Mouse (Mus musculus) lung, embryonic 15.5 days (tissue): Measurements from ENCODE around the gene Myh6. TPM values are rescaled to one million over a fixed set of nuclear protein-coding genes. Genes with fewer than 3 reads are reported as not detected.

Experiments used
- ATAC-seq: fragments of 200-750 bp; cut with Nextera tagmentation; 2 replicates; pipeline ENCODE4 v1.8.0; 2017; ENCODE audit warnings: moderate number of reproducible peaks, borderline replicate concordance; ENCODE audit not compliant: low FRiP score, low TSS enrichment; ENCODE audit errors: extremely low read depth
- H3K27ac ChIP-seq: fragments of 300-500 bp; sonication (generic); 2 replicates; pipeline ENCODE4 v1.5.1; 2015; ENCODE audit warnings: moderate library complexity, mild to moderate bottlenecking, inconsistent platforms
- H3K27me3 ChIP-seq: fragments of 300-500 bp; sonication (generic); 2 replicates; pipeline ENCODE4 v1.6.1; 2015; ENCODE audit warnings: inconsistent platforms
- H3K36me3 ChIP-seq: fragments of 300-500 bp; sonication (generic); 2 replicates; pipeline ENCODE4 v1.6.1; 2015; ENCODE audit warnings: inconsistent platforms
- H3K4me1 ChIP-seq: fragments of 300-500 bp; sonication (generic); 2 replicates; pipeline ENCODE4 v1.6.1; 2015; ENCODE audit warnings: inconsistent platforms
- H3K4me2 ChIP-seq: fragments of 300-500 bp; sonication (generic); 2 replicates; pipeline ENCODE4 v1.6.1; 2015; ENCODE audit warnings: inconsistent platforms, mild to moderate bottlenecking, moderate library complexity
- H3K4me3 ChIP-seq: fragments of 300-500 bp; sonication (generic); 2 replicates; pipeline ENCODE4 v1.5.1; 2015; ENCODE audit warnings: mild to moderate bottlenecking, inconsistent platforms
- H3K9ac ChIP-seq: fragments of 300-500 bp; sonication (generic); 2 replicates; pipeline ENCODE4 v1.6.1; 2015; ENCODE audit warnings: inconsistent platforms
- H3K9me3 ChIP-seq: fragments of 300-500 bp; sonication (generic); 2 replicates; pipeline ENCODE4 v1.6.1; 2016; ENCODE audit warnings: inconsistent platforms
- WGBS: fragments of 180-500 bp; shearing (Covaris S2); methylation state at CpG from one replicate; pipeline ENCODE4 v1.1.7; 2015; 5-methylcytosine and 5-hydroxymethylcytosine counted together
- microRNA counts: library from miRNA; unstranded; fragments of <30 nt; microRNA quantifications from one replicate; lab custom pipeline; 2016
- microRNA-seq: library from miRNA; unstranded; fragments of <30 nt; microRNA quantifications from one replicate; pipeline ENCODE4, GENCODE M21; 2016
- polyA plus RNA-seq: library from polyadenylated mRNA; unstranded; fragments of >200 nt; fragmentation: Nextera tagmentation; extraction: Ambion mirVana; gene quantifications from 2 replicates; pipeline ENCODE4 v1.2.1, GENCODE M21; 2015

Gene Myh6
- polyA plus RNA-seq, 1 experiment from 2014 or later, result 166 TPM

GRCm38 (mm10) chr14:54894296-54895151, 72.2 kb downstream of the Myh6 start:
- ATAC-seq, result peak; percentile 73
- peaks cover 40% of the 10 kb centered on the region for H3K36me3 ChIP-seq
- WGBS, result under 1% methylated on average over 41 of the region's 54 CpGs

DNA sequence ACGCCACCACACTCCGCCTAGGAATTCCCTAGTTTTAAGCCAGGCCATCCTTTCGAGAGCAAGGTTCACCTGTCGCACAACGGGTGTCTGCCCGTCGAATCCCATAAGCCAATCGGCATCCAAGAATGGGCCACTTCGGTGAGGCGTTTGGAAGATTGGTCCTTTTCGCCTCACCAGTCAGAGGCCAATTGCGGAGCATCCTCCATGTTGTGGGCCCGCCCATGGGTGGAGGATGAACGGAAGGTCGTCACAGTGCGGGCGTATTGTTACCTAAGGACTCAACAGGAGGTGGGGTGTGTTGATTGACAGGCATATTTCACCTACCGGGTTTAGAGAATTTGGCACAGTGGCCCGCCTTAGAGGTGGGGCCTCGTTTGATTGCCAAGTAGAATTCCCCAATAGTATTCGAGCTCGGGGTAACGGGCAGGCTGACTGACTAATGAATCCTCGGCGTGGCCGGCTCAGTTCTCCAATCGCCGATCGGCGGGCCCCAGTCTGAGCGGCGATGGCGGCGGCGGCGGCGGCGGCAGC, 73.0 kb downstream of the Myh6 start:
- no peaks in the 10 kb centered on the region for H3K9me3 ChIP-seq
- no peaks in the 10 kb centered on the region for H3K27me3 ChIP-seq
- H3K36me3 ChIP-seq, result peaks cover 33% of the 10 kb centered on the region
- H3K4me3 ChIP-seq, result peak overlapping the region; percentile 97
- H3K9ac ChIP-seq, result peak overlapping the region; percentile 97
- WGBS, result under 1% methylated on average over 38 of the region's 38 CpGs
- H3K4me1 ChIP-seq, result peaks cover 12% of the 10 kb centered on the region
- peak overlapping the region; percentile 95 for H3K27ac ChIP-seq
- ATAC-seq, result peak; percentile 99
- peak overlapping the region; percentile 48 for H3K4me2 ChIP-seq

More at GRCm38 (mm10) chr14:54894296-54895151, 72.2 kb downstream of the Myh6 start:
- Histone ChIP-seq H3K4me1 (peaks cover 12% of the 10 kb centered on the region), H3K27ac (peak overlapping the region; percentile 95), H3K4me2 (peak overlapping the region; percentile 61), H3K27me3 (no peaks in the 10 kb centered on the region), H3K9ac (peak overlapping the region; percentile 97), H3K9me3 (no peaks in the 10 kb centered on the region), H3K4me3 (peak overlapping the region; percentile 97)

DNA sequence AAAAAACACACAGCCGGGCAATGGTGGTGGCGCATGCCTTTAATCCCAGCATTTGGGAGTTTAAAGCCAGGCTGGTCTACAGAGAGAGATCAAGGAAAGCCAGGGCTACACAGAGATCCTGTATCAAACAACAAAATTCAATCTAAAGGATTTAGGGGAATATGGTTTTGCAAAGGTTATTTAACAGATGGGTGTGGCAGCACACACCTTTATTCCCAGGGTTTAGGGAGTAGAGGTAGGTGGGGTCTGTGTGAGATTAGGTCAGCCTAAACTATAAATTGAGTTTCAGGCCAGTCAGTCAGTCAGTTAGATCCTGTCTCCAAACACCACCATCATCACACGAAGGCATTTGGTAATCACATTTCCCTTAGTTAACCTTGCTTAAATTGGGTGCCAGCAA, 74.5 kb downstream of the Myh6 start, which contains the start of gene Pabpn1:
Gene Pabpn1, plus strand, starts transcription at position 301 of the 400 bp plus-strand sequence.
- Histone ChIP-seq H3K9ac (0 out of 2 replicates have a peak within 1 kb of the TSS, but pooled peaks have one; percentile 24), H3K4me3 (peak within 1 kb of the TSS; percentile 97), H3K4me2 (peak within 1 kb of the TSS; percentile 48), H3K27ac (peak within 1 kb of the TSS; percentile 74), H3K9me3 (no peaks in the 10 kb centered on the region), H3K36me3 (peaks cover 18% of the 10 kb centered on the region), H3K4me1 (peaks cover 12% of the 10 kb centered on the region), H3K27me3 (no peaks in the 10 kb centered on the region)
- WGBS, result 90% methylated on average over 3 of the region's 3 CpGs
- no peak for ATAC-seq

MicroRNA genes within 50 kb of the gene (microRNA counts, 519-probe panel; counts per million panel counts)
- microRNA mmu-miR-208a (lab: Ali Mortazavi, UCI), result 3,054 counts per million, percentile 81 among the panel's probes with 10 or more counts
- 2,215 counts per million, percentile 29 among the panel's probes with 10 or more counts for microRNA mmu-miR-208b (lab: Ali Mortazavi, UCI)

Small RNA genes within 50 kb of the gene (microRNA-seq; reads per million reads assigned to microRNA genes)
- gene Mir208a (307 reads per million, percentile 65 among the genes with 10 or more reads in this experiment), gene Mir208b (937 reads per million, percentile 75 among the genes with 10 or more reads in this experiment)

Other genes starting within 250 kb of the Myh6 start
- gene Slc7a8, start 185.0 kb downstream of the Myh6 start, polyA plus RNA-seq, result 1.4 and 1.8 TPM in 2 replicates
- not detected in 2 replicates for gene Rnf212b, start 152.8 kb downstream of the Myh6 start, polyA plus RNA-seq
- 10.0 and 11.4 TPM in 2 replicates for gene Homez, start 96.0 kb downstream of the Myh6 start, polyA plus RNA-seq
- gene Ppp1r3e, start 89.4 kb downstream of the Myh6 start, polyA plus RNA-seq, result 1.1 and 1.6 TPM in 2 replicates
- gene Bcl2l2, start 83.5 kb downstream of the Myh6 start, polyA plus RNA-seq, result 3.0 and 3.1 TPM in 2 replicates
- not detected in 2 replicates for gene Gm20521, start 83.5 kb downstream of the Myh6 start, polyA plus RNA-seq
- 102 and 109 TPM in 2 replicates for gene Pabpn1, start 74.4 kb downstream of the Myh6 start, polyA plus RNA-seq
- 32.5 and 34.1 TPM in 2 replicates for gene Slc22a17, start 53.8 kb downstream of the Myh6 start, polyA plus RNA-seq
- gene Efs, start 40.8 kb downstream of the Myh6 start, polyA plus RNA-seq, result 26.5 and 29.1 TPM in 2 replicates
- gene Il25, start 34.2 kb downstream of the Myh6 start, polyA plus RNA-seq, result 0.19 TPM in 1 of 2 replicates, not detected in the other
- gene Cmtm5, start 30.7 kb downstream of the Myh6 start, polyA plus RNA-seq, result 0.95 and 1.0 TPM in 2 replicates
- gene Gm17428, start 10.0 kb upstream of the Myh6 start, polyA plus RNA-seq, result not detected in 2 replicates
- 29.1 and 71.2 TPM in 2 replicates for gene Myh7, start 27.7 kb upstream of the Myh6 start, polyA plus RNA-seq
- 81.1 and 81.3 TPM in 2 replicates for gene Ngdn, start 48.5 kb upstream of the Myh6 start, polyA plus RNA-seq
- gene Zfhx2, start 125.4 kb upstream of the Myh6 start, polyA plus RNA-seq, result 4.2 and 4.3 TPM in 2 replicates
- 22.0 and 22.9 TPM in 2 replicates for gene Thtpa, start 127.9 kb upstream of the Myh6 start, polyA plus RNA-seq
- 17.2 and 18.9 TPM in 2 replicates for gene Ap1g2, start 139.7 kb upstream of the Myh6 start, polyA plus RNA-seq
- 0.33 and 0.37 TPM in 2 replicates for gene Jph4, start 150.0 kb upstream of the Myh6 start, polyA plus RNA-seq